Mouse (Mus musculus) heart, postnatal 10 days (tissue): ENCODE measurements at regions not wholly inside any gene's neighbourhood (a gene's known extent, or its start where the extent isn't known, plus 50 kb on each side); places are given as distances from the start of the nearest gene placed in this dataset.

Experiments
- DNase-seq, 2 experiments: peaks; one replicate each; pipeline ENCODE4 v3.0.0; 2021
- intact Hi-C: fragments of 180-260 bp; cut with DNase I; formaldehyde crosslinking; loops from one replicate; pipeline ENCODE4 v1.15.1; 2025

DNA sequence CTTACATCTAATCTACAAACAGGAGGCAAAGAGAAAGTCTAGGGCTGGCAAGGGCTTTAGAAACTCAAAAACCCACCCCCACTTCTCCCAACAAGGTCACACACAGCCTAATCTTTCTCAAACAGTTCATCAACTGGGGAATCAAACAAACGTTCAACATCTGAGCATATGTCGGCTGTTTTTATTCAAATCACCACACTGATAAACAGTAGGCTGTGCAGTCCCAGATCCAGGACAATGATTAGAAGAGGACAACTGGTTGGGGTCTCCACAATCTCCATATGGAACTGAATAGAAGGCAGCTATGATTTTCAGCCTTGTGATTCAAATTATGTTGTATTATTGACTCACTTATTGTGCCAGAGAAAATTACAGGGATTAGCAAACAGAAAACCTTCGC is 193.1 kb upstream of the Clnk start:
- intact Hi-C loops: no loop called here
- DNase-seq: no peak

DNA sequence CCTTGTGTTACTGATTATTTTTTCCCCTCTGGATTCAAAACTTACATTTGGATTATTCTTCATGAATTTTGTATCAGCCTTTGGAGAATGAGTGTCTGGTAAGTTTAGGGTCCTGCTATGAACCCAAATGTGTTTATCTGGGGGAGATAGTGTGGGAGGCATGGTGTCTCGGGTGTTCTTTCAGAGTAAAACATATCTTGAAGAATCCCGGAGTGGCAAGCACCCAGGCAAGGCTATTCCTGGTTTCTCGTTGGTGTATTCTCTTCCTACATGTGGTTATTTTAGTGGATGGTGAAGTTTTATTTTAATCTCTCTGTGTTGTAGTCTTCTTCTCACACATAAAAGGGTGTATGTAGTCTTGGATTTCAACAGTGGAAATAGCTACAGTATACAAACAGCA is 186.4 kb upstream of the Clnk start:
- DNase-seq: no peak
- intact Hi-C loops: no loop called here

DNA sequence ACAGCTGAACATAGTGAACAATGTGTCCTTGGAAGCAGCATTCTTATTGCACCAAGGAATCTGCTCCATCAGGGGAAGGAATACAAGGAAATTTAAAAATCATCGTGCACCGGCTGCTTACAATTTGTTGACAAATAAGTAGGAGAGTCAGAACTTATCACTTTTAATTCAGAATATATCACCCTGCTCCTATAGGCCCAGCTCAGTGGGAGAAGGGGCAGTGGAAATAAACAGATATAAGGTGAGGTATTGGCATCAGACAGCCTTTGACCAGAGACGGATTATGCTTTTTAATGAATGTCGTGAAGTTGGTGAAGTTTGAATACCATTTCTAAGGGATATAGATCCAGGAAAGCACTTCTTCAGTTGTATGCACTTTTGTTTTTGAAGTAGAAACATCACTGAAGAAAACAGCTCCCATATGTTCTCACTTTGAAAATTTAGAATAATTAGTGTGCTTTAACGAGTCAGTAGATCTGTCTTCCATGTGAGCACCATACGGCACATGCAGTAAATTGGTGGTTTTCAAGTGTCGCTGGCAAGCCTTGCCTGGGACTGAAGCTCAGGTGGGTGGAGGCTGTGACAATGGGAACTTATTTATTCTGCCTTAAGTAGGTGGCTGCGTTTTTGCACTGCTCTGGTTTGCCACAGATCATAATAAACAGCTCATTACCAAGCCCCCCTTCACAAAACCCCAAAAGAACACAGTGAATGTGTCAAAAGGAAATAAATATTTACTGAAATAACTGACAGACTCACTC is 176.1 kb upstream of the Clnk start:
- no peak for DNase-seq
- intact Hi-C loops: no loop called here

DNA sequence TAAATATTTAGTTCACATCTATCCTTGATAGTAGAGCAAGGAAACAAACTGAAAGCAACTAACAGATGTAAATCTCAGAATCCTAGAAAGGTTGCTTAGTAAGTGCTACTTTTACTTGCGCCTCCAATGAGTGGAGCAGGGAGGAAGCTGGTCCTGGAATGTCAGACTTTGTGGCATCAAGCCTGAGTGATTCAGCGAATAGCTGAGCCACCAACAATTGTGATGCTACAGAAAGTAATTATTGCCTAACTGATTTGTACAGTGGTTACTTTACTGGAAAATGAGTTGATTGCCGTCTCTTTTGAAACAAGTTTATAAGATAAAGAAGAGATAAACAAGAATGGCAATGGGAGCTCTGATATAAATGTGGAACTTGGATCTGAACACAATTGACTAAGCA is 173.9 kb upstream of the Clnk start:
- no peak for DNase-seq
- intact Hi-C loops: no loop called here

DNA sequence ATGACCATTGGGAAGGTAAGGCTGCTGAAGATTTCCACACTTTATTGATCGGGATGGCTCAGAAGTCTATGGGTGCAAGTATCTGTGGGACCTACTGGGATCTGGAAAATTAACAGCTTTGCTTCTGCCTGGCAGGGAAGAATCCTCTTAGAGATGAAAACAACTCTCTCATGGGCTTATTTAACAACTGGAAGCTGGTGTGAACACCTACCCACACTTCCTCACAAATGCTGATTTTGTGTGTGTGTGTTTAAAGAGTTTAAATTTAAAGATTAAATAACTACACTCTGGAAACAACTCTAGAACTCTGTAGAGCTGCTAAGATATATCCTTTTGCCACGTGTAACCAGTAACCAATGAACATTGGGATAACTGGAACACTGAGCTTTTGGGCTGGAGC is 172.5 kb upstream of the Clnk start:
- no peak for DNase-seq
- intact Hi-C loops: no loop called here

DNA sequence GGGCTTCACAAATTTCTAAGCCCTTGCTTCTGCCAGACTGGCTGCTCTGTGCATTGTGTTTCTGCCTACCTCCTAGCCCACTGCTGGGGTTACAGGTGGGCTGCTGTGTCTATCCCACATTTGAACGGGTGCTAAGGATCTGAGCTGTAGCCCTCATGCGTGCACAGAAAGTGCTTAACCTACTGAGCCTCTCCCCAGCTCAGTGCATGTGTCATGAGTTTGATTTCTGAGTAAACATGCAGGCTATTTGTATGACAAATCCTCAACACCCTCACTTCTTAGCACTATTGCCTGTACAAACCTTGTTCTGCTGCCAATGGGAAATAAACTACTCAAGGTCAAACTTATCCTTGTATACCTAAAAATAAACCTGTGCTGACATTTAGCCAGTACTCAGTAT is 163.9 kb upstream of the Clnk start:
- DNase-seq: peak in 1 of 2 experiments; percentile 3
- intact Hi-C loops: no loop called here

DNA sequence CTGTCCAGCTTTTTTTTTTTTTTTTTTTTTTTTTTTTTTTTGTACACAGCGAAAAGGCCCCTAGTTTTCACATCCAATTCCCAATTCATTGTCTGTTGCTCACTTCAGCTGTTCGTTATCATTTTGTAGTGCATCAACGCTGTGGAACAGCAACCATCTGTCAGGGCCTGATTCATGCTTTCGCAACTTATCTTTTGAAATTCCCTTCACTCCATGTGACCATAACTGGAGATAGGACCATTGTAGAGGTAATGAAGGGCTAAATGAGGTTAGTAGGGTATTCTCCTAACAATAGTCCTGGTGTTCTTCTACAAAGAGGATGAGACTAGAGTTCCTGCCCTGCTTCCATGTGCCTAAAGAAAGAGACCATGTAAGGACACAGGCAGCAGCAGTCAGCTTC is 146.6 kb upstream of the Clnk start:
- DNase-seq: no peak
- intact Hi-C loops: no loop called here

DNA sequence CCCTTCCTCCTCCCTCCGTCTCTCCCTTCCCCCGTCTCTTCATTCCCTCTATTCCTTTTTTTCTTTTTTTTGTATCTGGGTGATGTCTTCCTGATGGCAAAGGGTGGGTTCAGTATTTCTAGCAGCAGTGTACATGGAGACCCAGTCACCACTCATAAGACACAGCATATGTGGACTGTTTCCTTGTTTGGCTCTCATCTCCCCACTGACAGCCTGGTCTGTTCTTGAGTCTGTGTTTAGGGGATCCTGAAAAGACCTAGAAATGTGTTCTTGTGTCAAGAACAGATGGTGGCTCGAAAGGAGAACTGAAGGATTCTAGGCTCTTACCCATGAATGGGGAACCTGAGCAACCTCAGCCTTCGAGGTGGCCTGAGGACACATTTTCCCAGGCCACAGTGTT is 124.0 kb upstream of the Clnk start:
- intact Hi-C loops: no loop called here
- no peak for DNase-seq

DNA sequence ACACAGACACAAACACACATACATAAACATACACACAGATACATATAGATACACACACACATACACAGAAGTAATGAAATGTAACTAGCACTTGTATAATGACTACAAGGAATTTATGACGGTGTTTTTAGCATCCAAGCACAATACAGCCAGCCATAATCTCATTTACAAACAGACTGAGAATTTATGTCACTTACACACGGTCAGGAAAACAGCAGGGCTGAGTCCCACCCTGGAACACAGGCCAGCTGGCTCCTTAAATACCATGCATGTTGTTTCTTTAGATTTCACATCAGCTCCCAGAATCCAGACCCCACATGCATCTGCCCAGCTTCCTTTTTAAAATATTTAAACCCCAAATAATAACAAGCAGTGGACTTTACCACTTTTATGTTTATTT is 123.1 kb upstream of the Clnk start:
- peak in 1 of 2 experiments; percentile 2 for DNase-seq
- intact Hi-C loops: no loop called here

DNA sequence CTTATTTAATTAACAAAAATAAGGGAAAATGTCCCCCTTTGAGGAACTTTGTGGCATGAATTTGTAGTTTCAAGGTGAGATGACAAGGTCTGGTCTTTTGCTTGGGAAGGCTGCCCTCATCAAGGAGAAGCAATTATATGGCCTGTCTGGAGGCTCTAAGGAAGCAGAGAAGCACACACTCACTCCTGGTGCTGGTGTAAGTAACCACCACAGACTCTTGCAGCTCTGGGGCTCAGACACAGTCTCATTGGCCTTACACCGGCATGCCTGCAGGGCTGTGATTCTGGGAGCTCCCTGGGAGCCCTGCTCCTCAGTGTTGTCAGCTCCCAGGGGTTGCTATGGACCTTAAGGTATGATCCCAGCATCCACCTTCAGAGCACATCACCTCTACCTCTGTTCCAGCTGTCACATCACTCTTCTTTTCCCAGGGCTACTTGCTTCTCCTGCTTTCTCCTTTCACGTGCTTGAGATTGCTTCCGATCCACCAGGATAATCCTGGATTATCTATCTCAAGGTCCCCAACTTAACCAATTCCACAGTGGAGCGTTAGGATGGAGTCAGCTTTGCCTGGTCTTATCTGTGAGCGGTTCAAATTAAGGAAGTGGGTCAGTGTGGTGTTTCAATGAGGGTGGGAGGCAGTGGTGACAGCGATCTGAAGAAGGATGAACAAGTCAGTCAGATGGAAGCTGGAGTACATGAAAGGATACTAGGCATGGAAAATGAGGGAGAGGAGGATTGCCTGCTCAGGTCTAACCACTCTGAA is 96.0 kb upstream of the Clnk start:
- intact Hi-C loops: no loop called here
- DNase-seq: no peak

DNA sequence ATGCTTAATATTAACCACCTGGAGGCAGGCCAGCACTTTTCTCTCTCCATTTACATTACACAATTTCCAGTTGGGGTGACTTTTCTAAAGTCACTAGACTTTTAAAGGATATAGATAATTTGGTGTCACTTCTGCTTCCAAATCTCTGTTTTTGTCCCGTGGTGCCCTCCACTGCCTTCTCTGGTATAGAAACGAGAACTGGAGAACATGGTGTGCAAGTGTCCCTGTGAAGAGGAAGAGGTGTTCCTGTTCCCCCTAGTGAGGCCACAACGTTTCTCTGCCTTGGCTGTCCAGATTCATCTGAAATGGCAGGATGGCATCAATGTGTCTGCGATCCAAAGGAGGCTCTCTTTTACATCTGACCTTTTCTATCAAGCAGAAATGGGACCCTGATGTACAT is 93.9 kb upstream of the Clnk start:
- DNase-seq: no peak
- intact Hi-C loops: no loop called here

DNA sequence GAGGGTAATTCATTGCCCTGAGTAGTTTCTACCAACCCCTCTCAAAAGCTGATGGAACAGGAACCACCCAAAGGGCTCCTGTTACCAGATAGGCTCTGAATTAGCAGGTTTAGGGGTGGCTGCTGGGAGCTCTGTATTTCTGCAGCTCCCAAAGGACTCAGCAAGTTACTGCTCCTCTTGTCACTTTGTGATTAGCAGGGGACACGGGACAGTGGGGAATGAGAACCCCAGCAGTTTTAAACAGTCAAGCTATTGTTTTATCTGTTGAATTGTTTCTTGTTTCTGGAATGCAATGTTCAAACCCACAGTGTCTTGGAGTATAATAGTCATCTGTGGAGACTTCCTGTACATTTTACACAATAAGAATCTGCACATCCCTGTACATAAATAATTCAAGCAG is 90.4 kb upstream of the Clnk start:
- intact Hi-C loops: no loop called here
- no peak for DNase-seq

DNA sequence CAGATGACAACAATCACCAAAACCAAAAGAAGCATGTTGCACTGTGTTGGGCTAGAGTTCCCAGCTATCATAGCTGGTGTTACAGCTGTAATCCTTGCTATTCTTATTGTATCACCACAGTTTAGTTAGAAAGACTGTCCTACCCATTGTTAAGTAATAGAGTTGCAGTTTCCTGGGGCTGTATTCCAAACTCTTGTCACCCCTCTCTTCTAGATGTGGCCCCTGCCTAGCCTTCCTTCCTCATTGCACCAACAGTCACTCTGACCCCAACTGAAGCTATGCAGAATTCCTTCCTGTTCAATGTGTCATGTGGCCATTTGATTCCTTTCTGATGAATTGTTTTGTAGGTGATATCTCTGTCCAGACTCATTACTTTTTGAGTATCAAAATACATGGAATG is 87.8 kb upstream of the Clnk start:
- no peak for DNase-seq
- intact Hi-C loops: no loop called here

DNA sequence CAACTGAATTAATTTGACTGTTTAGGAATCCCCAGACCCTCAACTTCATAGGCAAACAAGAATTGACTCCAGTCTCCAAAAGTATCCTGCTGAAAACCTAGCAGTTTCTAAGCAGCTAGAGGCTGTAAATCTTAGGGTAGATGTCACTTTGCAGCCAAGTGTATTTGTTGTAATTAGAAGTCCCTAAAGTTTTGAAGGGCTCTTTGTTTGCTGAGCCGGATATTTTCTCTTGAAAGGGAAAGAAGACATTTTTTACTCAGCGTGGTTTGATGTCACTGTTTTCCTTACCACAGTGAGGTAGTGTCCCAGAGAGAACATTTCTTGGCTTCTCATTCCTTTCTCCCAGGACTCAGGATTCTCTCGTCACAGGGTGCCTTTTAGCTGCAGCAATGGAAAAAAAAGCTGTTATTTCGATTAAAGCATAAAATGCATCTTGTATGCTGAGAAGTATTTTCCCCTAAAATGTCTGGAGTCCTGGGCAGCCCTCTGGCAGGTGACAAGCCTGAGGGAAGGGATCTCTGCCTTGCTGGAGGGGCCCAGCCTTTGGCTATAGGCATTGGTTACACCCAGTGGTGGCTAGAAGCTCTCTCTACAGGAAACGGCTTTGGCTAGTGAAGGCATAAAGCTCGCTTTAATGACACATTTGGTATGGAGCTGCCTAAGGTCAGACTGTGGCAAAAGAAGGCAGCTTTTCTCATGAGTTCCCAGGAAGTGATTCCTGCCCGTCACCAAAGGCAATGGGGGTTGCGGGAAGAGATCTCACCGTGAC is 74.1 kb upstream of the Clnk start:
- DNase-seq: no peak
- intact Hi-C loops: no loop called here

DNA sequence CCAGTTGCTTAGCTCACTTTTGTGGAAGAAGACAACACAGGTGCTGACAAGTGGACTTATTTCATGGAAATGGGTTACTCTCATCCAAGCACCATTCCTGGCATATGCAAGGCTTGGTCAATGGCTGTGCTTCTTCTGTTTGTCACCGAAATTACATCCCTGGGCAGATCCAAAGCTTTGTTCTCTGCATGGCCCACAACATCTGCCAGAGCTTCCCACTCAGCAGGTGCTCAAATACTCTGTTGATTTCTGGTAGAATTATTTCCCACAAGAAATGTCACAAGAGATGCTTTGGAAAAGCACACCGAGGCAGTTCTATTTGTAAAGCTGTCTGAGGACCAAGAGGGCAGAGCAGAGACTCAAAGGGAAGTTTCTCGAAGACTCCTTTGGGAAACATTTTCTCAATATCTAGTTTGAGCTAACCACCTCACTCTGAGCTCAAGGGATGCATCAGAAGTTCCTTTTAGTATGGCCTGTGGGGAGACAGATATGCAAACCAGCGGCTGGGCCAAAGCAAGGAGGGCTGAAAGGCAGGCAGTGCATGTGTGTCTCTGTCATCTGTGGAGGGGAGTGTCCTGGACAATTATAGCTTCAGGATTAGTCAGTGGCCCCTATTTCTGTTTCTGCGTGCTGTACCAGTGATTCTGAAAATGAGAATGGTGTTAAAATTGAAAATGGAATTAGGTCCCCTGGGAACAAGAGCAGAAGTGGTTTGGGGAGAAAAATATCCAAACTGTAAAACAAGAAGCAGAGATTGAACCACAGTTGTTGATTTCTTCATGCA is 69.5 kb upstream of the Clnk start:
- DNase-seq: no peak

DNA sequence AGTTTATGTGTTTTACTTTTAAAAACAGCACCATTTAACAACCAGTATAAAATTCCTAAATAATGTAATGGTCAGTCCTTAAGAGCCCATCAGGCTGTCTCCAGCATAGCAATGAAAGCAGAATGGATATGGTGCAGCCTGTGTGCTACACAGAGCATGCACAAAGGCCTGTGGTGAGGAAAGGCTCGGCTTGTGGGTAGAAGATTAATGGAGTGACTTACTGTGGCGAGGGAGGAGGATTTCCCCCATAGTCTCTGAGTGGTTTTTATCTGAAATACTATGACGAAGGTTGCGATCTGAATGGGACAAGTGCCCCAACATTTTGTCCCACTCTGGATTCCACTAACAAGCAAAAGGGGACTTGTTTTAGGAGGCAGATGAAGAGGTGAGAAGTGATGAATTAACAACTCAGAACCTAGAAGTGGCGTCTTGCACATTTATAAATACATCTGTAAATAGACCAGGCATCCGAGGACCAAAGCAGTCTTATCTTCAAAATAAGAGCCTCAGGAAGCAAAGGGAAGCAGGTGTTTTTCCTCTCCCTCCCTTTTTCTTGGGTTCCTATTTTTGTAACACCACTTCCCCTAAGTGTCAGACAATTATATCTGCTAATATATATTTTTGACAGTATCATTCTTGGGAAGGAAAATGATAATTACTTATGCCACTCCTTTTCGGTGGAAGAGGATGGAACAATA is 55.9 kb upstream of the Clnk start:
- DNase-seq: no peak
- intact Hi-C loops: no loop called here

More for the DNA sequence above, 69.5 kb upstream of the Clnk start:
- intact Hi-C loops: no loop called here

DNA sequence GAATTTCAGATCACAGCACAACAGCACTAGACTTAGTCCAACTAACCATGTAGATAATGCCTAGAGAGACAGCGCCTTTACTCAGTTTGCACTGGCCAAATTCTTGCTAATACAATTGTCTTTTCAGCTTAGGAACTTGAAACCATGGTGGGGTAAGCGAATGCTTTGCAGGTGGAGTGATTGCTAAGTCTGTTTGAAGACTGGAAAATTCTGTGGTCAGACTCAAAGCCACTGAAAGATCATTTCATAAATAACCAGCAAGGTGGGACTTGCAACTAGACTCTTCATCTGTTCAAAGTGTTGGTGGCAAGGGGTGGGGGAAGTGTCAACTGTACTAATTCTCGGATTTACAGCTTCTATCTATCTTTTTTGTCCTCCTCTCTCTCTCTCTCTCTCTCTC is 50.4 kb upstream of the Clnk start:
- intact Hi-C loops: no loop called here
- no peak for DNase-seq
